Mouse (Mus musculus): ENCODE data around the gene Gm21887. TPM values are rescaled to one million over a fixed set of nuclear protein-coding genes. Genes with fewer than 3 reads are reported as not detected.
"Not testable (repeated sequence)": the region's sequence is repeated elsewhere in the genome, so short reads cannot be mapped to it uniquely, and the experiment has no call there.

Gene Gm21887
- polyA plus RNA-seq, 1 experiment from 2014 or later, result 106 TPM

- DNase-seq (ENCODE audit: low spot score); H3K9ac ChIP-seq (ENCODE audit: low read depth, low read length); H3K27ac ChIP-seq; H3K4me1 ChIP-seq (replicated peaks; ENCODE audit: insufficient read depth, low read length); H3K27me3 ChIP-seq (ENCODE audit: insufficient read depth, low read length); H3K4me3 ChIP-seq (replicated peaks; ENCODE audit: low read depth, low read length); H3K36me3 ChIP-seq (ENCODE audit: insufficient read depth, low read length); H3K4me2 ChIP-seq (ENCODE audit: low read length); ATAC-seq (replicated peaks; ENCODE audit: low FRiP score, low read depth); H3K9me3 ChIP-seq (replicated peaks; ENCODE audit: low read length): not testable (repeated sequence)
- 78% methylated on average over 3 of the region's 3 CpGs for WGBS
Measured at GRCm38 (mm10) chrX:169999912-170000641, 9.4 kb upstream of the Gm21887 start.

DNA sequence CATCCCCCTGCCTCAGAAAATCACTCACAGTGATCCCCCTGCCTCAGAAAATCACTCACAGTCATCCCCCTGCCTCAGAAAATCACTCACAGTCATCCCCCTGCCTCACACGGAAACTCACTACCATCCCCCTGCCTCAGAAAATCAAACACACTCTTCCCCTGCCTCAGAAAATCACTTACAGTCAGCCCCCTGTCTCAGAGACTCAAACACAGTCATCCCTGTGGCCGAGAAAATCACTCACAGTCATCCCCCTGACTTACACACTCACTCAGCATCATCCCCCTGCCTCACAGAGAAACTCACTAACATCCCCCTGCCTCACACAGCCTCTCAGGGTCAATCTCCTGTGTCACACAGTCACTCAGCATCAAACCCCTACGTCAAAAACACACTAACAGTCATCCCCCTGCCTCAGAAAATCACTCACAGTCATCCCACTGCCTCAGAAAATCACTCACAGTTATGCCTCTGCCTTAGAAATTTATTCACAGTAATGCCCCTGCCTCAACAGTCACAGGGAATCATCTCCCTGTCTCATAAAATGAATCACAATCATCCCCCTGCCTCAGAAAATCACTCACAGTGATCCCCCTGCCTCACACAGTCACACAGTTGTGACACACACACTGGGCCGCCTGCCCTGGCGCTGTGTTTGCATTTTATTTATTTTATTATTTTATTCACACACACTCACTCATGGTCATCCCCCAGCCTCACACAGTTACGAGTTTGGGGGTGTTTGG, 8.6 kb upstream of the Gm21887 start:
- H3K27ac ChIP-seq; H3K4me1 ChIP-seq (replicated peaks; ENCODE audit: insufficient read depth, low read length); H3K36me3 ChIP-seq (ENCODE audit: insufficient read depth, low read length); H3K4me3 ChIP-seq (replicated peaks; ENCODE audit: low read depth, low read length); ATAC-seq (replicated peaks; ENCODE audit: low FRiP score, low read depth); H3K27me3 ChIP-seq (ENCODE audit: insufficient read depth, low read length); DNase-seq (ENCODE audit: low spot score); H3K4me2 ChIP-seq (ENCODE audit: low read length); H3K9me3 ChIP-seq (replicated peaks; ENCODE audit: low read length); H3K9ac ChIP-seq (ENCODE audit: low read depth, low read length): not testable (repeated sequence)
- 43% methylated on average over 6 of the region's 6 CpGs for WGBS

DNA sequence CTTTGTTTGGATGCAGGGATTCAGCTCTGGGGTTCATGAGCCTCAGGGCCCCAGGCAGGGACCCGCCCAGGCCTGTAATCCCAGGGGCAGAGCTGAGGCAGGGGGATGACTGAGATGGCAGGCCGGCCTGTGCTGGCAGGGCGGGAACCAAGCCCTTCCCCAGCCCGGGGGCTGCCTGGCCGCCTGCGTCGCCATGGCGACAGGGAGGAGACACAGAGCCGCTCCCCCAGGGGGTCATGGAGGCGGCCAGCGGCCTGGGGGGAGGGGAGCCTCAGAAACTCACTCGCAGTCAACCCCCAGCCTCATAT, 8.1 kb upstream of the Gm21887 start:
- not testable (repeated sequence) for H3K4me2 ChIP-seq (ENCODE audit: low read length); H3K27me3 ChIP-seq (ENCODE audit: insufficient read depth, low read length); H3K4me3 ChIP-seq (replicated peaks; ENCODE audit: low read depth, low read length); H3K9me3 ChIP-seq (replicated peaks; ENCODE audit: low read length); H3K27ac ChIP-seq; ATAC-seq (replicated peaks; ENCODE audit: low FRiP score, low read depth); H3K36me3 ChIP-seq (ENCODE audit: insufficient read depth, low read length); H3K4me1 ChIP-seq (replicated peaks; ENCODE audit: insufficient read depth, low read length); H3K9ac ChIP-seq (ENCODE audit: low read depth, low read length); DNase-seq (ENCODE audit: low spot score)
- 28% methylated on average over 6 of the region's 12 CpGs for WGBS

GRCm38 (mm10) chrX:170002510-170003197, 6.8 kb upstream of the Gm21887 start:
- not testable (repeated sequence) for H3K36me3 ChIP-seq (ENCODE audit: insufficient read depth, low read length); H3K27ac ChIP-seq; H3K4me1 ChIP-seq (replicated peaks; ENCODE audit: insufficient read depth, low read length); DNase-seq (ENCODE audit: low spot score); H3K27me3 ChIP-seq (ENCODE audit: insufficient read depth, low read length); H3K4me2 ChIP-seq (ENCODE audit: low read length); H3K4me3 ChIP-seq (replicated peaks; ENCODE audit: low read depth, low read length); ATAC-seq (replicated peaks; ENCODE audit: low FRiP score, low read depth); H3K9me3 ChIP-seq (replicated peaks; ENCODE audit: low read length); H3K9ac ChIP-seq (ENCODE audit: low read depth, low read length)
- 31% methylated on average over 9 of the region's 18 CpGs for WGBS

DNA sequence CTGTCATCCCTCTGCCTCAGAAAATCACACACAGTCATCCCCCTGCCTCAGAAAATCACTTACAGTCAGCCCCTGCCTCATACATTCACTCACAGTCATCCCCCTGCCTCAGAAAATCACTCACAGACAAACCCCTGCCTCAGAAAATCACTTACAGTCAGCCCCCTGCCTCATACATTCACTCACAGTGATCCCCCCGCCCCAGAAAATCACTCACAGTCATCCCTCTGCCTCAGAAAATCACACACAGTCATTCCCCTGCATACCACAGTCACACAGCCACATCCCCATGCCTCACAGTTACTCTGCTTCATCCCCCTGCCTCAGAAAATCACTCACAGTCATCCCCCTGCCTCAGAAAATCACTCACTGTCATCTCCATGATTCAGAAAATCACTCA, 5.9 kb upstream of the Gm21887 start:
- DNase-seq (ENCODE audit: low spot score); H3K27me3 ChIP-seq (ENCODE audit: insufficient read depth, low read length); H3K9me3 ChIP-seq (replicated peaks; ENCODE audit: low read length); H3K9ac ChIP-seq (ENCODE audit: low read depth, low read length); H3K27ac ChIP-seq; H3K36me3 ChIP-seq (ENCODE audit: insufficient read depth, low read length); ATAC-seq (replicated peaks; ENCODE audit: low FRiP score, low read depth); H3K4me1 ChIP-seq (replicated peaks; ENCODE audit: insufficient read depth, low read length); H3K4me3 ChIP-seq (replicated peaks; ENCODE audit: low read depth, low read length); H3K4me2 ChIP-seq (ENCODE audit: low read length): not testable (repeated sequence)
- WGBS, result 45% methylated on average over 1 of the region's 1 CpGs

DNA sequence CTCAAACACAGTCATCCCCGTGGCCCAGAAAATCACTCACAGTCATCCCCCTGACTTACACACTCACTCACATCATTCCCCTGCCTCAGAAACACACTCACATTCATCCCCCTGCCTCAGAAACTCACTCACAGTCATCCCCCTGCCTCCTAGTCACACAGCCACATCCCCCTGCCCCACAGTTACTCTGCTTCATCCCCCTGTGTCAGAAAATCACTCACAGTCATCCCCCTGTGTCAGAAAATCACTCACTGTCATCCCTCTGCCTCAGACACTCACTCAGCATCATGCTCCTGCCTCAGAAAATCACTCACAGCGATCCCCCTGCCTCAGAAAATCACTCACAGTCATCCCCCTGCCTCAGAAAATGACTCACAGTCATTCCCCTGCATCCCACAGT, 5.2 kb upstream of the Gm21887 start:
- not testable (repeated sequence) for DNase-seq (ENCODE audit: low spot score); H3K4me1 ChIP-seq (replicated peaks; ENCODE audit: insufficient read depth, low read length); H3K9me3 ChIP-seq (replicated peaks; ENCODE audit: low read length); ATAC-seq (replicated peaks; ENCODE audit: low FRiP score, low read depth); H3K27ac ChIP-seq; H3K36me3 ChIP-seq (ENCODE audit: insufficient read depth, low read length); H3K9ac ChIP-seq (ENCODE audit: low read depth, low read length); H3K4me2 ChIP-seq (ENCODE audit: low read length); H3K4me3 ChIP-seq (replicated peaks; ENCODE audit: low read depth, low read length); H3K27me3 ChIP-seq (ENCODE audit: insufficient read depth, low read length)
- 49% methylated on average over 2 of the region's 2 CpGs for WGBS

DNA sequence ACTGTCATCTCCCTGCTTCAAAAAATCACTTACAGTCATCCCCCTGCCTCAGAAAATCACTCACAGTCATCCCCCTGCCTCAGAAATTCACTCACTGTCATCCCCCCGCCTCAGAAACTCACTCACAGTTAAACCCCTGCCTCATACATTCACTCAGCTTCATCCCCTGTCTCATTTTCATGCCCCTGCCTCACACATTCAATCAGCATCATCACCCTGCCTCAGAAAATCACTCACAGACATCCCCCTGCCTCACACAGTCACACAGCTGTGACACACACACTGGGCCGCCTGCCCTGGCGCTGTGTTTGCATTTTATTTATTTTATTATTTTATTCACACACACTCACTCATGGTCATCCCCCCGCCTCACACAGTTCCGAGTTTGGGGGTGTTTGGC, 4.7 kb upstream of the Gm21887 start:
- not testable (repeated sequence) for DNase-seq (ENCODE audit: low spot score)
- WGBS, result 48% methylated on average over 5 of the region's 5 CpGs

DNA sequence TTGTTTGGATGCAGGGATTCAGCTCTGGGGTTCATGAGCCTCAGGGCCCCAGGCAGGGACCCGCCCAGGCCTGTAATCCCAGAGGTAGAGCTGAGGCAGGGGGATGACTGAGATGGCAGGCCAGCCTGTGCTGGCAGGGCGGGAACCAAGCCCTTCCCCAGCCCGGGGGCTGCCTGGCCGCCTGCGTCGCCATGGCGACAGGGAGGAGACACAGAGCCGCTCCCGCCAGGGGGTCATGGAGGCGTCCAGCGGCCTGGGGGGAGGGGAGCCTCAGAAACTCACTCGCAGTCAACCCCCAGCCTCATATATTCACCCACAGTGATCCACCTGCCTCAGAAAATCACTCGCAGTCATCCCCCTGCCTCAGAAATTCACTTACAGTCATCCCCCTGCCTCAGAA, 4.3 kb upstream of the Gm21887 start:
- H3K9ac ChIP-seq (ENCODE audit: low read depth, low read length); H3K4me2 ChIP-seq (ENCODE audit: low read length); H3K27me3 ChIP-seq (ENCODE audit: insufficient read depth, low read length); DNase-seq (ENCODE audit: low spot score); H3K4me3 ChIP-seq (replicated peaks; ENCODE audit: low read depth, low read length); H3K27ac ChIP-seq; H3K9me3 ChIP-seq (replicated peaks; ENCODE audit: low read length); H3K4me1 ChIP-seq (replicated peaks; ENCODE audit: insufficient read depth, low read length); H3K36me3 ChIP-seq (ENCODE audit: insufficient read depth, low read length); ATAC-seq (replicated peaks; ENCODE audit: low FRiP score, low read depth): not testable (repeated sequence)
- 18% methylated on average over 13 of the region's 13 CpGs for WGBS

More for the DNA sequence above, 4.7 kb upstream of the Gm21887 start:
- not testable (repeated sequence) for H3K36me3 ChIP-seq (ENCODE audit: insufficient read depth, low read length); ATAC-seq (replicated peaks; ENCODE audit: low FRiP score, low read depth); H3K9me3 ChIP-seq (replicated peaks; ENCODE audit: low read length); H3K9ac ChIP-seq (ENCODE audit: low read depth, low read length); H3K4me1 ChIP-seq (replicated peaks; ENCODE audit: insufficient read depth, low read length); H3K27me3 ChIP-seq (ENCODE audit: insufficient read depth, low read length); H3K27ac ChIP-seq; H3K4me3 ChIP-seq (replicated peaks; ENCODE audit: low read depth, low read length); H3K4me2 ChIP-seq (ENCODE audit: low read length)

DNA sequence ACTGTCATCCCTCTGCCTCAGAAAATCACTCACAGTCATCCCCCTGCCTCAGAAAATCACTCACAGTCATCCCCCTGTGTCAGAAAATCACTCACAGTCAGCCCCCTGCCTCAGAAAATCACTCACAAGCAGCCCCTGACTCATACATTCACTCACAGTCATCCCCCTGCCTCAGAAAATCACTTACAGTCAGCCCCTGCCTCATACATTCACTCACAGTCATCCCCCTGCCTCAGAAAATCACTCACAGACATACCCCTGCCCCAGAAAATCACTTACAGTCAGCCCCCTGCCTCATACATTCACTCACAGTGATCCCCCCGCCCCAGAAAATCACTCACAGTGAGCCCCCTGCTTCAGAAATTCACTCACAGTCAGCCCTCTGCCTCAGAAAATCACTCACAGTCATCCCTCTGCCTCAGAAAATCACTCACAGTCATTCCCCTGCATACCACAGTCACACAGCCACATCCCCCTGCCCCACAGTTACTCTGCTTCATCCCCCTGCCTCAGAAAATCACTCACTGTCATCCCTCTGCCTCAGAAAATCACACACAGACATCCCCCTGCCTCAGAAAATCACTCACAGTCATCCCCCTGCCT, 3.7 kb upstream of the Gm21887 start:
- H3K4me1 ChIP-seq (replicated peaks; ENCODE audit: insufficient read depth, low read length); H3K36me3 ChIP-seq (ENCODE audit: insufficient read depth, low read length); H3K9ac ChIP-seq (ENCODE audit: low read depth, low read length); ATAC-seq (replicated peaks; ENCODE audit: low FRiP score, low read depth); H3K4me3 ChIP-seq (replicated peaks; ENCODE audit: low read depth, low read length); H3K4me2 ChIP-seq (ENCODE audit: low read length); DNase-seq (ENCODE audit: low spot score); H3K27ac ChIP-seq; H3K27me3 ChIP-seq (ENCODE audit: insufficient read depth, low read length): not testable (repeated sequence)
- 50% methylated on average over 1 of the region's 1 CpGs for WGBS
- peaks cover 12% of the 10 kb centered on the region; the same call in 1 of the 2 replicates for H3K9me3 ChIP-seq (replicated peaks; ENCODE audit: low read length)

All from kidney, postnatal 0 days (tissue).